14 mouse cellular contexts compared by ENCODE assay signal in genomic region chr11:68199103-68199502, GRCm38 (mm10).
DNase-seq lines count a peak whose midpoint lies in the region; TF ChIP-seq lines count a peak whose summit lies in the region.
"Had no signal": no experiment of that assay in that cellular context is flagged by ENCODE, and none has a peak within 500 bp of the region (broad histone marks: within the 10 kb centered on the region; RNA-seq: fewer than 3 reads in every experiment).

No protein-coding gene starts in this region.

- H3K27me3 ChIP-seq in spleen, adult 2 months (ENCODE audit: control insufficient read depth, insufficient read depth, low read length): no peaks in the 10 kb centered on the region
- H3K27me3 ChIP-seq in splenic B cell, adult 2 months (ENCODE audit: control insufficient read depth, insufficient read depth, low read length, poor library complexity, severe bottlenecking): no peaks in the 10 kb centered on the region
- H3K27me3 ChIP-seq: intestine, embryonic 15.5 days had no signal

- TF ChIP-seq POLR2A in spleen, adult 2 months (IDR thresholded peaks at IDR 0.05; ENCODE audit: low read depth, low read length): no peak

- intact Hi-C loops in left cerebral cortex, adult 2 months (cut with DNase I): no loop called here

- peak in 1 of 2 experiments; percentile 18 for DNase-seq in spleen, adult 2 months (ENCODE audit: low read depth in 1 of 2, low spot score in 2 of 2)
- DNase-seq in spleen, adult 18-20 months: no peak
- DNase-seq in splenic B cell, adult 2 months (ENCODE audit: low read depth, low spot score): peak; percentile 31
- peak; percentile 81 to 91 for DNase-seq in thymus, postnatal 36 days
- no peak for DNase-seq in frontal cortex, adult 2 months (ENCODE audit: extremely low spot score in 1 of 2, low spot score in 1 of 2)
- DNase-seq in right cerebral cortex, adult 2 months (ENCODE audit: low spot score in 2 of 2): no peak
- DNase-seq in left cerebral cortex, adult 2 months (ENCODE audit: extremely low spot score in 1 of 2, low spot score in 2 of 2): no peak
- DNase-seq: adrenal gland, postnatal 10 days; cerebellum, postnatal 14 days; heart, postnatal 4 days; layer of hippocampus, postnatal 36 days had no signal

- H3K4me3 ChIP-seq in spleen, adult 2 months (ENCODE audit: extremely low read depth, insufficient read depth, insufficient read length): no peak overlapping the region
- no peak overlapping the region for H3K4me3 ChIP-seq in brown adipose tissue, adult 24 weeks (ENCODE audit: insufficient read depth, low read depth, low read length)
- H3K4me3 ChIP-seq in left cerebral cortex, adult 2 months: no peak overlapping the region
- H3K4me3 ChIP-seq: embryonic facial prominence, embryonic 10.5 days; intestine, embryonic 15.5 days had no signal

- no peak for TF ChIP-seq CTCF in spleen, adult 2 months (IDR thresholded peaks at IDR 0.05; ENCODE audit: extremely low read depth, insufficient read depth, insufficient read length, insufficient replicate concordance)
- no peak for TF ChIP-seq CTCF in left cerebral cortex, adult 2 months (IDR thresholded peaks at IDR 0.05)

- H3K36me3 ChIP-seq in spleen, adult 2 months (ENCODE audit: control insufficient read depth, insufficient read depth, low read length): no peaks in the 10 kb centered on the region
- H3K36me3 ChIP-seq in splenic B cell, adult 2 months (ENCODE audit: control insufficient read depth, insufficient read depth, low read length, poor library complexity, severe bottlenecking): no peaks in the 10 kb centered on the region
- H3K36me3 ChIP-seq: embryonic facial prominence, embryonic 10.5 days; intestine, embryonic 15.5 days had no signal

- H3K27ac ChIP-seq in spleen, adult 2 months (ENCODE audit: insufficient read depth, low read length): peak overlapping the region; percentile 2; the same call in 1 of the 2 replicates
- H3K27ac ChIP-seq in brown adipose tissue, adult 24 weeks (replicated peaks; ENCODE audit: low read depth, low read length): 0 out of 2 replicates have a peak overlapping the region, but pooled peaks have one; percentile 3
- no peak overlapping the region for H3K27ac ChIP-seq in left cerebral cortex, adult 2 months
- H3K27ac ChIP-seq: embryonic facial prominence, embryonic 10.5 days; intestine, embryonic 15.5 days had no signal

- peaks cover 30% of the 10 kb centered on the region; the same call in 1 of the 2 replicates for H3K4me1 ChIP-seq in spleen, adult 2 months (ENCODE audit: control insufficient read depth, insufficient read depth, insufficient read length)
- peaks cover 40% of the 10 kb centered on the region for H3K4me1 ChIP-seq in brown adipose tissue, adult 24 weeks (ENCODE audit: control insufficient read depth, insufficient read depth, insufficient read length, low read length)

- 23% methylated on average over 8 of the region's 8 CpGs for WGBS in spleen, adult 2 months

Comparison
In these comparisons a context has a peak if more than half of its experiments do, and no peak if none do; other contexts are left out.
1. DNase-seq: peak in splenic B cell, adult 2 months (single experiment) and thymus, postnatal 36 days (2 of 2); none in spleen, adult 18-20 months (0 of 2), frontal cortex, adult 2 months (0 of 2), right cerebral cortex, adult 2 months (0 of 2) and left cerebral cortex, adult 2 months (0 of 2).